Mouse (Mus musculus) hindbrain, embryonic 11.5 days (tissue): Measurements from ENCODE around the gene Atp8b3. TPM values are rescaled to one million over a fixed set of nuclear protein-coding genes. Genes with fewer than 3 reads are reported as not detected.

Source experiments
- ATAC-seq: fragments of 200-750 bp; cut with Nextera tagmentation; 2 replicates; pipeline ENCODE4 v1.8.0; 2017; ENCODE audit warnings: mild to moderate bottlenecking, moderate TSS enrichment, moderate library complexity; ENCODE audit not compliant: low FRiP score
- DNase-seq: peaks from one replicate; pipeline ENCODE4 v3.0.0-alpha.2; 2015; ENCODE audit warnings: low spot score
- H3K27ac ChIP-seq: fragments of 300-500 bp; sonication (generic); 2 replicates; pipeline ENCODE4 v1.5.1; 2014; ENCODE audit warnings: mild to moderate bottlenecking, low read depth, low read length
- H3K27me3 ChIP-seq: fragments of 300-500 bp; sonication (generic); 2 replicates; pipeline ENCODE4 v1.6.1; 2014; ENCODE audit warnings: mild to moderate bottlenecking, low read length, moderate library complexity, mixed read lengths; ENCODE audit not compliant: control insufficient read depth, insufficient read depth
- H3K36me3 ChIP-seq: fragments of 300-500 bp; sonication (generic); 2 replicates; pipeline ENCODE4 v1.6.1; 2014; ENCODE audit warnings: mild to moderate bottlenecking, low read length, moderate library complexity, mixed read lengths; ENCODE audit not compliant: control insufficient read depth, insufficient read depth
- H3K4me1 ChIP-seq: fragments of 300-500 bp; sonication (generic); replicated peaks from 2 replicates; pipeline ENCODE4 v1.6.1; 2014; ENCODE audit warnings: low read length, mixed read lengths; ENCODE audit not compliant: control insufficient read depth, insufficient read depth
- H3K4me2 ChIP-seq: fragments of 300-500 bp; sonication (generic); replicated peaks from 2 replicates; pipeline ENCODE4 v1.6.1; 2014; ENCODE audit warnings: mild to moderate bottlenecking, low read depth, low read length
- H3K4me3 ChIP-seq: fragments of 300-500 bp; sonication (generic); 2 replicates; pipeline ENCODE4 v1.5.1; 2014; ENCODE audit warnings: low read depth, low read length
- H3K9ac ChIP-seq: fragments of 300-500 bp; sonication (generic); 2 replicates; pipeline ENCODE4 v1.6.1; 2014; ENCODE audit warnings: low read depth, low read length
- H3K9me3 ChIP-seq: fragments of 300-500 bp; sonication (generic); 2 replicates; pipeline ENCODE4 v1.6.1; 2016; ENCODE audit warnings: low read length; ENCODE audit not compliant: control insufficient read depth
- WGBS: fragments of 180-500 bp; shearing (Covaris S2); extraction: QIAGEN DNeasy Blood & Tissue Kit; methylation state at CpG from one replicate; pipeline ENCODE4 v1.1.7; 2014; 5-methylcytosine and 5-hydroxymethylcytosine counted together
- polyA plus RNA-seq: library from polyadenylated mRNA; unstranded; fragments of >200 nt; fragmentation: Nextera tagmentation; extraction: Ambion mirVana; gene quantifications from 2 replicates; pipeline ENCODE4 v1.2.1, GENCODE M21; 2014

Gene Atp8b3
- polyA plus RNA-seq, 1 experiment from 2014 or later, result 0.86 TPM

DNA sequence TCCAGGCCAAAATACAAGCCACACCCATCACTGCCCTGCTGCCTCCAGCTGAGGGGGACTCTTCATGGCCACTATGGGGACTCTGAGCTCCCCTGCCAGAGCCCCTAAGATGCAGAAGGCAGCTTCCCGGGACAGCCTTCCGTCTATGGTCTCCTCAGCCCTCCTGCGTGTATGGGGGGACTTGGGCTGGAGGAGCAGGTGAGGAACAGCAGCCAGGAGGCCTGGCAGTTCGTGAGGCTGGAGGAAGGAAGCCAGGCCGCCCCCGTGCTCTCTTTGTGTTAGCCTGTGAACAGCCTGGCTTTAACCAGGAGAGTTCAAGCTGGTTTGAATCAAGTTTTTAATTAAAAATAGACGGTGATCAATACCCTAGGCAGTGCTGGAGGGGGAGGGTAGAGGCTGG is 36.6 kb downstream of the Atp8b3 start:
- Histone ChIP-seq H3K4me3 (no peak overlapping the region), H3K9me3 (no peaks in the 10 kb centered on the region), H3K27ac (no peak overlapping the region), H3K27me3 (peaks cover 84% of the 10 kb centered on the region), H3K9ac (no peak overlapping the region), H3K4me1 (no peaks in the 10 kb centered on the region), H3K36me3 (no peaks in the 10 kb centered on the region), H3K4me2 (no peak overlapping the region)
- ATAC-seq (no peak), DNase-seq (peak; percentile 25)
- 2% methylated on average over 7 of the region's 7 CpGs for WGBS

GRCm38 (mm10) chr10:80496421-80496820 is 42.5 kb downstream of the Atp8b3 start:
- H3K4me1 ChIP-seq, result peaks cover 13% of the 10 kb centered on the region
- peak overlapping the region; percentile 51 for H3K9ac ChIP-seq
- H3K27ac ChIP-seq, result peak overlapping the region; percentile 58
- DNase-seq, result no peak
- peaks cover 98% of the 10 kb centered on the region for H3K27me3 ChIP-seq
- H3K9me3 ChIP-seq, result no peaks in the 10 kb centered on the region
- peak; percentile 26; the same call in 1 of the 2 replicates for ATAC-seq
- H3K36me3 ChIP-seq, result no peaks in the 10 kb centered on the region
- H3K4me2 ChIP-seq, result peak overlapping the region; percentile 12; the same call in 1 of the 2 replicates
- 2% methylated on average over 20 of the region's 20 CpGs for WGBS
- H3K4me3 ChIP-seq, result peak overlapping the region; percentile 40

GRCm38 (mm10) chr10:80495901-80496300 is 43.0 kb downstream of the Atp8b3 start:
- H3K27ac ChIP-seq, result peak overlapping the region; percentile 58

GRCm38 (mm10) chr10:80494732-80495131 is 44.2 kb downstream of the Atp8b3 start, which contains the start of gene Onecut3:
Gene Onecut3 (plus strand): TSS chr10:80494835.
- WGBS, result 1% methylated on average over 42 of the region's 42 CpGs
- Histone ChIP-seq H3K27me3 (peaks cover 98% of the 10 kb centered on the region), H3K4me2 (peak within 1 kb of the TSS; percentile 51), H3K36me3 (no peaks in the 10 kb centered on the region), H3K9ac (peak within 1 kb of the TSS; percentile 51), H3K9me3 (no peaks in the 10 kb centered on the region), H3K4me1 (peaks cover 13% of the 10 kb centered on the region), H3K27ac (peak within 1 kb of the TSS; percentile 58), H3K4me3 (peak within 1 kb of the TSS; percentile 40)
- DNase-seq (peak; percentile 71), ATAC-seq (peak; percentile 46; the same call in 1 of the 2 replicates)

More at GRCm38 (mm10) chr10:80495901-80496300, 43.0 kb downstream of the Atp8b3 start:
- Histone ChIP-seq H3K4me1 (peaks cover 13% of the 10 kb centered on the region), H3K9me3 (no peaks in the 10 kb centered on the region), H3K4me3 (peak overlapping the region; percentile 40), H3K4me2 (peak overlapping the region; percentile 51; the same call in 1 of the 2 replicates), H3K9ac (peak overlapping the region; percentile 51), H3K36me3 (no peaks in the 10 kb centered on the region), H3K27me3 (peaks cover 98% of the 10 kb centered on the region)
- ATAC-seq, result no peak
- WGBS, result under 1% methylated on average over 34 of the region's 35 CpGs
- no peak for DNase-seq

- Histone ChIP-seq H3K4me3 (no peak overlapping the region), H3K36me3 (no peaks in the 10 kb centered on the region), H3K9ac (no peak overlapping the region), H3K27ac (no peak overlapping the region), H3K9me3 (no peaks in the 10 kb centered on the region), H3K4me1 (peaks cover 6% of the 10 kb centered on the region), H3K4me2 (no peak overlapping the region), H3K27me3 (peaks cover 86% of the 10 kb centered on the region)
- whole genome bisulfite sequencing, result 2% methylated on average over 22 of the region's 22 CpGs
- DNase-seq, result no peak
- no peak for ATAC-seq
These were observed 48.9 kb downstream of the Atp8b3 start for GRCm38 (mm10) chr10:80490051-80490450.

DNA sequence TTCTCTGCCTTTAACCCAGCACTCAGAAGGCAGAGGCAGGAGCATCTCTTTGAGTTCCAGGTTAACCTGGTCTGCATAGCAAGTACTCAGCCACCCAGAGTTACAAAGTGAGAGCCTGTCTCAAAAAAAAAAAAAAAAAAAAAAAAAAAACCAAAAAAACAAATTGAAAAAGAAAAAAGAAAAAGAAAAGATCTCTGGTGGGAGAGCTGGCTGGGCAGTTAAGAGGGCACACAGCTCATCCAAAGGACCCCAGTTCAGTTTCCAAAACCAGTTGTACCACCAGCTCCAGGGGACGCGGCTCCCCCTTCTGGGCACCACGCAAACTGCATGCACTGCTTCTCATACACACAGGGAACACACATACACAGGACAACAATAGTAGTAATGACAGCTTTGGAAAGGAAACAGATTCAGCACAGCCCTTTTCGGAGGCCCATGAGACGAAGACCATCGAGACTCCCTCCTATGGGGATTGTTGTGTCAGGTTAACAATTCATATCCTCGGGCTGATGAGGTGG is 52.0 kb downstream of the Atp8b3 start:
- 80% methylated on average over 7 of the region's 7 CpGs for WGBS
- ATAC-seq (no peak), DNase-seq (no peak)
- H3K4me3 ChIP-seq, result no peak overlapping the region
- no peaks in the 10 kb centered on the region for H3K4me1 ChIP-seq
- H3K9ac ChIP-seq, result no peak overlapping the region
- peaks cover 70% of the 10 kb centered on the region for H3K27me3 ChIP-seq
- no peaks in the 10 kb centered on the region for H3K9me3 ChIP-seq
- H3K4me2 ChIP-seq, result no peak overlapping the region
- H3K36me3 ChIP-seq, result no peaks in the 10 kb centered on the region
- no peak overlapping the region for H3K27ac ChIP-seq

- ATAC-seq (no peak), DNase-seq (no peak)
- H3K27ac ChIP-seq, result no peak overlapping the region
- H3K9me3 ChIP-seq, result no peaks in the 10 kb centered on the region
- H3K27me3 ChIP-seq, result peaks cover 26% of the 10 kb centered on the region
- 10% methylated on average over 5 of the region's 5 CpGs for WGBS
- no peak overlapping the region for H3K4me2 ChIP-seq
- no peaks in the 10 kb centered on the region for H3K4me1 ChIP-seq
- H3K4me3 ChIP-seq, result no peak overlapping the region
- no peak overlapping the region for H3K9ac ChIP-seq
- no peaks in the 10 kb centered on the region for H3K36me3 ChIP-seq
These were observed 57.9 kb downstream of the Atp8b3 start for GRCm38 (mm10) chr10:80481002-80481401.

GRCm38 (mm10) chr10:80478531-80478930 is 60.4 kb downstream of the Atp8b3 start:
- Histone ChIP-seq H3K36me3 (no peaks in the 10 kb centered on the region), H3K9ac (no peak overlapping the region), H3K4me1 (no peaks in the 10 kb centered on the region), H3K4me2 (no peak overlapping the region), H3K27me3 (peaks cover 13% of the 10 kb centered on the region), H3K4me3 (no peak overlapping the region), H3K27ac (no peak overlapping the region), H3K9me3 (no peaks in the 10 kb centered on the region)
- DNase-seq (no peak), ATAC-seq (no peak)
- 68% methylated on average over 5 of the region's 5 CpGs for WGBS

DNA sequence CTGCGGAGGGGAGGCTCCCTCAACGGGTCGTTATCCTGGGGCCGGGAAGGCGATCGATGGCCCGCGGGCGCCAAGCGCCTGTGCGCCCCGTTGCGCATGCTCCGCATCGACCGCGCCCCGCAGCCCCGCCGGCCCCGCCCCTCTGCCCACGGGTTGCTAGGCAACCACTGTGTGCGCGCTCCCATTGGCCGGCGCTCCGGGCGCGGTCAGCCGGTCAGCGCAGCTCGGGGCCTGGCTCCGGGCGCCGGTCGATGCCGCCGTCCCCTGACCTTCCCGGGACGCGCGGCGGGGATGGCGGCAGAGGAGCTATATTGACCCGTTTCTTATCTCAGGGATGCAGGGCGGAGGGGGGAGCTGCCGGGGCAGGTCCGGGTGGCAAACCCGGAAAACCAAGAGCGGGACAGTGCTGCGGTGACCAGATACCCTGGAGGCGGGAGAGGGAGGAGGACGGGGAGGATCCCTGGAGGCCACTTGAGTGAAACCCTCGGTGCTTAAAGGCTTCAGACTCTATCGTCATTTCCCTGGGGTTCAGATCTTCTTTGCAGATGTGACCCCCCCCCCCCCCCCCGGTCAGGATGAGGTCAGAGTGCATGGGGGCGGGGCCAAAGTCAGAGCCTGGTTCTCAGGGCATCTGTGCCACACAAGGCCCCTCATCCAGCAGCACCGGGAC is 63.5 kb downstream of the Atp8b3 start:
- Histone ChIP-seq H3K27me3 (peaks cover 13% of the 10 kb centered on the region; the same call in 1 of the 2 replicates), H3K4me3 (peak overlapping the region; percentile 36), H3K4me2 (peak overlapping the region; percentile 39), H3K9ac (peak overlapping the region; percentile 42), H3K9me3 (no peaks in the 10 kb centered on the region), H3K27ac (peak overlapping the region; percentile 75), H3K36me3 (no peaks in the 10 kb centered on the region), H3K4me1 (no peaks in the 10 kb centered on the region)
- DNase-seq (peak; percentile 96), ATAC-seq (peak; percentile 90)
- WGBS, result under 1% methylated on average over 56 of the region's 58 CpGs
